8 mouse cellular contexts compared by ENCODE assay signal in genomic region chr8:119344190-119344856, GRCm38 (mm10). TPM values are rescaled to one million over a fixed set of nuclear protein-coding genes. Genes with fewer than 3 reads are reported as not detected.
DNase-seq lines count a peak whose midpoint lies in the region; ATAC-seq lines count a peak whose summit lies in the region.

Gene Hsbp1, plus strand, starts transcription at chr8:119344488.

- ATAC-seq in erythroblast, adult 5-6 weeks (replicated peaks; ENCODE audit: low FRiP score, poor library complexity, severe bottlenecking): peak; percentile 99
- peak; percentile 99 for ATAC-seq in kidney, embryonic 15.5 days (replicated peaks; ENCODE audit: low FRiP score)
- peak; percentile 98 for ATAC-seq in monocyte, adult 5-6 weeks (replicated peaks; ENCODE audit: insufficient number of reproducible peaks, low FRiP score, low TSS enrichment, poor library complexity, severe bottlenecking)

- peak within 1 kb of the TSS; percentile 94 for H3K27ac ChIP-seq in heart, embryonic 10.5 days
- H3K27ac ChIP-seq in kidney, embryonic 15.5 days: peak within 1 kb of the TSS; percentile 49; the same call in 1 of the 2 replicates

- peaks cover 8% of the 10 kb centered on the region for H3K4me1 ChIP-seq in heart, embryonic 10.5 days
- H3K4me1 ChIP-seq in kidney, embryonic 15.5 days: peaks cover 12% of the 10 kb centered on the region

- no peaks in the 10 kb centered on the region for H3K9me3 ChIP-seq in heart, embryonic 10.5 days
- H3K9me3 ChIP-seq in kidney, embryonic 15.5 days (replicated peaks): no peaks in the 10 kb centered on the region

- peak within 1 kb of the TSS; percentile 99 for H3K4me3 ChIP-seq in heart, embryonic 10.5 days
- H3K4me3 ChIP-seq in kidney, embryonic 15.5 days (replicated peaks): peak within 1 kb of the TSS; percentile 100

- H3K27me3 ChIP-seq in heart, embryonic 10.5 days (ENCODE audit: insufficient read depth, poor library complexity, severe bottlenecking): no peaks in the 10 kb centered on the region
- no peaks in the 10 kb centered on the region for H3K27me3 ChIP-seq in kidney, embryonic 15.5 days

- WGBS in heart, embryonic 10.5 days: 3% methylated on average over 52 of the region's 52 CpGs
- WGBS in kidney, embryonic 15.5 days: 2% methylated on average over 52 of the region's 52 CpGs

- peaks cover 31% of the 10 kb centered on the region for H3K36me3 ChIP-seq in heart, embryonic 10.5 days
- H3K36me3 ChIP-seq in kidney, embryonic 15.5 days: peaks cover 36% of the 10 kb centered on the region

- peak; percentile 97 to 98 for DNase-seq in B cell, adult 2 months
- DNase-seq in brain, adult 2 months (ENCODE audit: low read depth, low spot score): peak; percentile 99
- DNase-seq in heart, embryonic 10.5 days (ENCODE audit: low spot score): peak; percentile 99
- peak; percentile 94 for DNase-seq in liver
- DNase-seq in spleen, postnatal 4 days (ENCODE audit: low spot score in 2 of 2): peak; percentile 94 to 96

- H3K4me2 ChIP-seq in kidney, embryonic 15.5 days: peak within 1 kb of the TSS; percentile 68

- peak within 1 kb of the TSS; percentile 98 for H3K9ac ChIP-seq in kidney, embryonic 15.5 days

RNA-seq across cellular contexts. Expression of gene Hsbp1, which starts in this region (rescaled TPM):
- 28.6 and 34.9 TPM in 2 replicates for total RNA-seq in erythroblast, adult 5-6 weeks (2015; ENCODE audit: low replicate concordance)
- total RNA-seq in erythroblast, adult 5-6 weeks (2017; ENCODE audit: low replicate concordance): 23.7 and 25.0 TPM in 2 replicates
- polyA plus RNA-seq in heart, embryonic 10.5 days (2016; fragmentation: Nextera tagmentation; extraction: Ambion mirVana): 250 and 267 TPM in 2 replicates
- 322 TPM in 2 replicates for polyA plus RNA-seq in kidney, embryonic 15.5 days (2015; fragmentation: Nextera tagmentation; extraction: Ambion mirVana)
- 75.3 to 78.1 TPM (median 76.0 TPM) in 3 replicates for total RNA-seq in monocyte, adult 5-6 weeks (2017)

Comparison
In these comparisons a context has a peak if more than half of its experiments do, and no peak if none do; other contexts are left out.
1. Peak in every context shown above with its lines: DNase-seq, ATAC-seq, H3K4me3 ChIP-seq and H3K27ac ChIP-seq.